Mouse (Mus musculus) kidney, postnatal 0 days (tissue): Measurements from ENCODE around the gene Tnrc6c. TPM values are rescaled to one million over a fixed set of nuclear protein-coding genes. Genes with fewer than 3 reads are reported as not detected.

ENCODE experiments used
- ATAC-seq: fragments of 200-750 bp; cut with Nextera tagmentation; replicated peaks from 2 replicates; pipeline ENCODE4 v1.8.0; 2017; ENCODE audit warnings: low read depth, moderate number of reproducible peaks, moderate TSS enrichment, moderate library complexity; ENCODE audit not compliant: low FRiP score
- DNase-seq: peaks from one replicate; pipeline ENCODE4 v3.0.0-alpha.2; 2016; ENCODE audit warnings: low spot score
- H3K27ac ChIP-seq: fragments of 300-500 bp; sonication (generic); 2 replicates; pipeline ENCODE4 v1.5.1; 2014; ENCODE audit warnings: mild to moderate bottlenecking
- H3K27me3 ChIP-seq: fragments of 300-500 bp; sonication (generic); 2 replicates; pipeline ENCODE4 v1.6.1; 2014; ENCODE audit warnings: low read length, mixed read lengths; ENCODE audit not compliant: insufficient read depth
- H3K36me3 ChIP-seq: fragments of 300-500 bp; sonication (generic); 2 replicates; pipeline ENCODE4 v1.6.1; 2014; ENCODE audit warnings: low read length, mixed read lengths; ENCODE audit not compliant: insufficient read depth
- H3K4me1 ChIP-seq: fragments of 300-500 bp; sonication (generic); replicated peaks from 2 replicates; pipeline ENCODE4 v1.6.1; 2014; ENCODE audit warnings: antibody characterized with exemption, low read length, mixed read lengths; ENCODE audit not compliant: insufficient read depth
- H3K4me2 ChIP-seq: fragments of 300-500 bp; sonication (generic); 2 replicates; pipeline ENCODE4 v1.6.1; 2014; ENCODE audit warnings: mild to moderate bottlenecking, low read length, moderate library complexity, mixed read lengths
- H3K4me3 ChIP-seq: fragments of 300-500 bp; sonication (generic); replicated peaks from 2 replicates; pipeline ENCODE4 v1.5.1; 2014; ENCODE audit warnings: low read depth, low read length
- H3K9ac ChIP-seq: fragments of 300-500 bp; sonication (generic); 2 replicates; pipeline ENCODE4 v1.6.1; 2014; ENCODE audit warnings: low read depth, low read length
- H3K9me3 ChIP-seq: fragments of 300-500 bp; sonication (generic); replicated peaks from 2 replicates; pipeline ENCODE4 v1.6.1; 2016; ENCODE audit warnings: low read length, inconsistent platforms, mixed read lengths
- CTCF ChIP-seq: IDR thresholded peaks from 2 replicates; pipeline ENCODE4 v1.5.1; 2016; ENCODE audit warnings: antibody characterized with exemption, low read depth, mild to moderate bottlenecking, moderate library complexity
- WGBS: fragments of 180-500 bp; shearing (Covaris S2); extraction: QIAGEN DNeasy Blood & Tissue Kit; methylation state at CpG from one replicate; pipeline ENCODE4 v1.1.7; 2014; 5-methylcytosine and 5-hydroxymethylcytosine counted together
- polyA plus RNA-seq: library from polyadenylated mRNA; unstranded; fragments of >200 nt; fragmentation: Nextera tagmentation; extraction: Ambion mirVana; gene quantifications from 2 replicates; pipeline ENCODE4 v1.2.1, GENCODE M21; 2015

Tnrc6c gene
- polyA plus RNA-seq, 1 experiment from 2014 or later, result 8.7 TPM

DNA sequence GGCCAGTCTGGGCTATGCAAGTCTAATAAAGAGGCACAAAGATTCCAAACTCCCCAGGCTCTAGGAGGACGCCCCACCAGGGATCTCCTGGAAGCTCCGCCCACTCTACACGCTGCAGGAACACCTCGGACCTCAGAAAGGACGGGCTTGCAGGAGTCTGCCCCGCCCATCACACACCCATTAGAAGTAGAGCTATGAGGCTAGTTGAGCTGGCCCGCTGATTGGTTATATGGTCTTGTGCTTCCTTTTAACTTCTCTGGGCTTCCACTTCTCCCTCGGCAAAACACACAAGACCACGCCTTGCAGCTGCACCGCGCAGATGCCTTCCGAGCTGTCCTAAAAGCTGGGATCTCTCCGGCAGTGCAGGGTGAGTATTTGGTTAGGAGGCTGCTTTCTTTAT lies 43.0 kb upstream of the Tnrc6c start:
- H3K9ac ChIP-seq, result no peak overlapping the region
- no peak for TF ChIP-seq CTCF
- ATAC-seq, result peak; percentile 57
- DNase-seq, result peak; percentile 86
- no peaks in the 10 kb centered on the region for H3K9me3 ChIP-seq
- WGBS, result 3% methylated on average over 13 of the region's 13 CpGs
- H3K4me3 ChIP-seq, result 0 out of 2 replicates have a peak overlapping the region, but pooled peaks have one; percentile 3
- peaks cover 5% of the 10 kb centered on the region; the same call in 1 of the 2 replicates for H3K27me3 ChIP-seq
- peak overlapping the region; percentile 38 for H3K4me2 ChIP-seq
- H3K27ac ChIP-seq, result no peak overlapping the region
- no peaks in the 10 kb centered on the region for H3K36me3 ChIP-seq
- H3K4me1 ChIP-seq, result 0 out of 2 replicates have a peak, but pooled peaks cover 2% of the 10 kb centered on the region

DNA sequence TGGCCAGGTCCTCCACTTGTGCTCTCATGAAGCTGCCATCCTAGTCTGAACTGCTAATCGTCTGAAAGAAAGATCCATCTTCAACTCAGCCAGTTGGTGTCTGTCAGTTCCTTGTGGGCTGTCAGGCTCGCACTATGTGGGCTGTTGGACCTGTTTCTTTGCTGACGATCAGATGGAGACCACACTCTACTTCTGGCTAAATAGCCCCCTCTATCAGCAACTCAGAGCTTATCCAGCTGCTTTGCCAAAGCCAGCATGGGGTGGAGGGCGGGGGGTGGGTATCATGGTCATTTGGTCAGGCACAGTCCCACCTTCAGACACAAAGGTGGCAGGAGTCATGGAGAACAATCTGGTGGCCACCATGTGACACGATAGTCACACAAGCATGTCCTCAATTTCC lies 42.2 kb upstream of the Tnrc6c start:
- peaks cover 13% of the 10 kb centered on the region; the same call in 1 of the 2 replicates for H3K27me3 ChIP-seq
- H3K4me2 ChIP-seq, result no peak overlapping the region
- H3K27ac ChIP-seq, result no peak overlapping the region
- H3K4me3 ChIP-seq, result no peak overlapping the region
- no peaks in the 10 kb centered on the region for H3K9me3 ChIP-seq
- H3K36me3 ChIP-seq, result no peaks in the 10 kb centered on the region
- 39% methylated on average over 5 of the region's 5 CpGs for WGBS
- DNase-seq (no peak), ATAC-seq (no peak)
- TF ChIP-seq CTCF, result peak; percentile 38
- H3K9ac ChIP-seq, result no peak overlapping the region
- 0 out of 2 replicates have a peak, but pooled peaks cover under 1% of the 10 kb centered on the region for H3K4me1 ChIP-seq

DNA sequence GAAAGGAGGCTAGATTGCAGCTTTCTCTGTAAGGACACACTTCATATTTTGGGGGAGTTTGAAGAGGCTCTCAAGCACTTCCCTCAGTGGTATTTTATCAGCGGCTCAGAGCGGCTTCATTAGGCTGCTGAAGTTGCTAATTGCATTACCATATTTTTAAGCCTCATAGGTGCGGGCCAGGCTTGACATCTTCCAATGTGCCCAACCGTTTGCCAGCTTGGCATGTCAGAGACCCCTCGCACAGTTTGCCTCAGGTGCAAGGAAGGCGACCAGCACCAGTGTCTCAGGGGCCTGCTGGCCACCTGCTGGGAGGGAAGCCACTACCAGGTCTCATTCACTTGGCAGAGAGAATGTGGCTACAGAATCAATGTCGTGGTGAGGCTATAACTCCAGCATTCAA lies 41.2 kb upstream of the Tnrc6c start:
- H3K4me3 ChIP-seq, result no peak overlapping the region
- no peak overlapping the region for H3K4me2 ChIP-seq
- no peak overlapping the region for H3K27ac ChIP-seq
- TF ChIP-seq CTCF, result no peak
- H3K9ac ChIP-seq, result no peak overlapping the region
- 66% methylated on average over 7 of the region's 7 CpGs for WGBS
- H3K27me3 ChIP-seq, result peaks cover 15% of the 10 kb centered on the region; the same call in 1 of the 2 replicates
- no peaks in the 10 kb centered on the region for H3K36me3 ChIP-seq
- H3K4me1 ChIP-seq, result peaks cover 10% of the 10 kb centered on the region; the same call in 1 of the 2 replicates
- H3K9me3 ChIP-seq, result no peaks in the 10 kb centered on the region
- DNase-seq, result no peak
- no peak for ATAC-seq

DNA sequence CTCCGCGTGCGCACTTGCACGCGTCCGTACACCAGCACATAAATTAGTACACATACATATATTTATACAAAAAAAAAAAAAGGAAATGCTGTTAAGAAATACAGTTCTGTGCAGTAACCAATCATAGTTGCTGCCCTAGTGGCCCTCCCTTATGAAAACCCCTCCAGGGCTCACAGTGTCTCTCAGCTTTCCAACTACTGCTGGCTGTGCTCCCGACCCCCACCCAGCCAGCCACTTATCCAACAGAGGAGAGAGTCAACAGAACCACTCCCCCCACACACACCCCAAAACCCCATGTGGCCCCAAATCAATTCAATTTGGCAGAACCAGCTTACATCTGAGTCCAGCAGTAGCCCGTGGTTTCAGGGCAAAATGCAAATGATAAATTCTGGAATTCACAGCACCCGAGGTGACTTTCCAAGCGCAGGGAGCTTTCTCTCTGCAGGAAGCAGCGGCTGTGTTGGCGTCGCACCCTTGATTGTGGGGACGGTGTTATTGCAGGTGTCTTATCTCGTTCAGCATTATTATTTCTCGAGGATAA lies 36.7 kb upstream of the Tnrc6c start:
- TF ChIP-seq CTCF, result no peak
- Histone ChIP-seq H3K9ac (no peak overlapping the region), H3K4me3 (no peak overlapping the region), H3K27ac (no peak overlapping the region), H3K4me2 (peak overlapping the region; percentile 37), H3K4me1 (peaks cover 13% of the 10 kb centered on the region; the same call in 1 of the 2 replicates), H3K27me3 (peaks cover 15% of the 10 kb centered on the region; the same call in 1 of the 2 replicates), H3K36me3 (no peaks in the 10 kb centered on the region), H3K9me3 (no peaks in the 10 kb centered on the region)
- WGBS, result 17% methylated on average over 16 of the region's 16 CpGs
- no peak for ATAC-seq
- DNase-seq, result no peak

DNA sequence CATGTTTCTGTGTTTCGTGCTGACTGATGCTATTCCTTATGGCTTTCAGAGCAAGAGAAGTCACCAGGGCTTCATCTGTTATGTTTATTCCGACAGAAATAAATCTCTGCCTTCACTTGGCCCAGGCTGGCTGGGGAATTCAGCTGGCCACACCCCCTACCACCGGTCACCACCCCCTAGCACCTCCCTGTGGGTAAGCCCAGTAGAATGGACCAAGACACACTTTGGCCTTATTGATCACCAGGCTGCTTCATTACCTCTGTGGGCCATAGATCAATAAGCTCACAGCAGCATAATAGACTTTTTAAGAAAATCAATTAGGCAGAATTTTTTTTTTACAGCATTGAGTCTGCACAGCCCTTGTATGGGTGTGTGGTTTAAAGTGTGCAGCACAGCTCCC lies 35.9 kb upstream of the Tnrc6c start:
- peak; percentile 46 for DNase-seq
- H3K9ac ChIP-seq, result no peak overlapping the region
- H3K27ac ChIP-seq, result no peak overlapping the region

GRCm38 (mm10) chr11:117618774-117619173 lies 35.3 kb upstream of the Tnrc6c start:
- Histone ChIP-seq H3K4me3 (no peak overlapping the region), H3K4me1 (peaks cover 13% of the 10 kb centered on the region; the same call in 1 of the 2 replicates), H3K27me3 (peaks cover 15% of the 10 kb centered on the region; the same call in 1 of the 2 replicates), H3K4me2 (no peak overlapping the region), H3K27ac (no peak overlapping the region), H3K9ac (no peak overlapping the region), H3K36me3 (no peaks in the 10 kb centered on the region), H3K9me3 (no peaks in the 10 kb centered on the region)
- ATAC-seq (no peak), DNase-seq (peak; percentile 30)
- TF ChIP-seq CTCF, result no peak
- WGBS, result 32% methylated on average over 7 of the region's 7 CpGs

More for the DNA sequence above, 35.9 kb upstream of the Tnrc6c start:
- no peaks in the 10 kb centered on the region for H3K9me3 ChIP-seq
- ATAC-seq, result no peak
- WGBS, result 5% methylated on average over 3 of the region's 3 CpGs
- H3K36me3 ChIP-seq, result no peaks in the 10 kb centered on the region
- peaks cover 15% of the 10 kb centered on the region; the same call in 1 of the 2 replicates for H3K27me3 ChIP-seq
- TF ChIP-seq CTCF, result no peak
- no peak overlapping the region for H3K4me3 ChIP-seq
- peaks cover 13% of the 10 kb centered on the region; the same call in 1 of the 2 replicates for H3K4me1 ChIP-seq
- 0 out of 2 replicates have a peak overlapping the region, but pooled peaks have one; percentile 37 for H3K4me2 ChIP-seq
